Mouse (Mus musculus) liver, adult 2 months (tissue): ENCODE measurements around the gene Ap4s1. TPM values are rescaled to one million over a fixed set of nuclear protein-coding genes. Genes with fewer than 3 reads are reported as not detected.
"Not testable (repeated sequence)": the region's sequence is repeated elsewhere in the genome, so short reads cannot be mapped to it uniquely, and the experiment has no call there.

Experiments
- DNase-seq: peaks from one replicate; pipeline ENCODE4 v3.0.0-alpha.2; 2011; ENCODE audit warnings: low read depth, low spot score; ENCODE audit errors: extremely low read depth
- H3K27ac ChIP-seq: fragments of 200-500 bp; replicated peaks from 2 replicates; pipeline ENCODE4 v1.5.1; 2012; ENCODE audit warnings: low read depth, mild to moderate bottlenecking, control low read depth, inconsistent platforms, low read length; ENCODE audit not compliant: insufficient read depth
- H3K27me3 ChIP-seq: fragments of 200-500 bp; 2 replicates; pipeline ENCODE4 v1.6.1; 2012; ENCODE audit warnings: mild to moderate bottlenecking, moderate library complexity, low read length, inconsistent platforms; ENCODE audit not compliant: control insufficient read depth, insufficient read depth
- H3K36me3 ChIP-seq: fragments of 200-500 bp; 2 replicates; pipeline ENCODE4 v1.6.1; 2012; ENCODE audit warnings: low read length, inconsistent platforms; ENCODE audit not compliant: control insufficient read depth, insufficient read depth
- H3K4me1 ChIP-seq: fragments of 200-500 bp; 2 replicates; pipeline ENCODE4 v1.6.1; 2011; ENCODE audit warnings: low read length; ENCODE audit not compliant: control insufficient read depth, insufficient read depth
- H3K4me3 ChIP-seq: fragments of 200-500 bp; 2 replicates; pipeline ENCODE4 v1.5.1; 2011; ENCODE audit warnings: low read depth, mild to moderate bottlenecking, control low read depth, low read length, moderate library complexity; ENCODE audit not compliant: insufficient read depth
- H3K79me2 ChIP-seq: fragments of 200-500 bp; 2 replicates; pipeline ENCODE4 v1.6.1; 2012; ENCODE audit warnings: inconsistent platforms, mild to moderate bottlenecking, low read length, moderate library complexity; ENCODE audit not compliant: control insufficient read depth, insufficient read depth
- H3K9ac ChIP-seq: fragments of 200-500 bp; 2 replicates; pipeline ENCODE4 v1.6.1; 2012; ENCODE audit warnings: low read depth, mild to moderate bottlenecking, control low read depth, inconsistent platforms, low read length
- CTCF ChIP-seq: fragments of 200-500 bp; IDR thresholded peaks from 2 replicates; pipeline ENCODE4 v1.5.1; 2011; ENCODE audit warnings: low read depth, low read length, control low read depth
- POLR2A ChIP-seq: fragments of 200-500 bp; IDR thresholded peaks from 2 replicates; pipeline ENCODE4 v1.6.1; 2011; ENCODE audit warnings: low read length, control low read depth; ENCODE audit not compliant: insufficient read depth; ENCODE audit errors: extremely low read depth
- WGBS: fragments of 180-500 bp; shearing (Covaris S2); methylation state at CpG from one replicate; pipeline ENCODE4 v1.1.7; 2018; 5-methylcytosine and 5-hydroxymethylcytosine counted together
- polyA plus RNA-seq: library from polyadenylated mRNA; depleted of rRNA; stranded (reverse); fragments of >200 nt; gene quantifications from 2 replicates; pipeline ENCODE4 v1.2.3, GENCODE M21; 2012; rRNA removed
- total RNA-seq: library from RNA; depleted of rRNA; stranded (reverse); fragments of >200 nt; gene quantifications from 2 replicates; pipeline ENCODE4 v1.2.3, GENCODE M21; 2014; rRNA removed

Ap4s1 gene
- total RNA-seq (15.3 and 20.3 TPM in 2 replicates), polyA plus RNA-seq (3.3 and 4.4 TPM in 2 replicates)

GRCm38 (mm10) chr12:51690893-51691844, at the start of gene Ap4s1:
Gene Ap4s1 (plus strand): TSS chr12:51691033.
- peak within 1 kb of the TSS; percentile 97 for H3K4me3 ChIP-seq
- H3K4me1 ChIP-seq = peaks cover 16% of the 10 kb centered on the region
- H3K36me3 ChIP-seq = no peaks in the 10 kb centered on the region
- H3K27me3 ChIP-seq = no peaks in the 10 kb centered on the region
- TF ChIP-seq CTCF (no peak), POLR2A (0 out of 2 replicates have a peak, but pooled peaks have one; percentile 33)
- peak within 1 kb of the TSS; percentile 99 for H3K9ac ChIP-seq
- H3K27ac ChIP-seq = peak within 1 kb of the TSS; percentile 99
- H3K79me2 ChIP-seq = peaks cover 14% of the 10 kb centered on the region; the same call in 1 of the 2 replicates
- under 1% methylated on average over 107 of the region's 108 CpGs for WGBS
- peak; percentile 50 for DNase-seq

DNA sequence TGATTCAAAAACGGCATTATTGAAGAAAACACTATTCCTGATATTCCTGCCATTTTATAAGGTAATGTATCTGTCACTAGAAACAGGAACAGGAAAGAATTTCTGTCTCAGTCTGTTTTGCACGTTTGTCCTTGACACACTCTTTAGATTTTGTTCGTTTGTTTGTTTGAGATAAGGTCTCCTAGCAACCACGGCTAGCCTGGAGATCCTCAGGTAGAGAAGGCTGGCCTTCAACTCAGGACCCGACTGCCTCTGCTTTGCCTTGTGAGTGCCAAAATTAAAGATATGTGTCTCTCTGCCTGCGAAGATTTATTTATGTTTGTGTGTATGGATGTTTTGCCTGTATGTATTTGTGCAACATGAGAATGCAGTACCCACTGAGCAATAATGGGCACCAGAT, 49.0 kb upstream of the Ap4s1 start:
- H3K27me3 ChIP-seq = no peaks in the 10 kb centered on the region
- 12% methylated on average over 6 of the region's 6 CpGs for WGBS

DNA sequence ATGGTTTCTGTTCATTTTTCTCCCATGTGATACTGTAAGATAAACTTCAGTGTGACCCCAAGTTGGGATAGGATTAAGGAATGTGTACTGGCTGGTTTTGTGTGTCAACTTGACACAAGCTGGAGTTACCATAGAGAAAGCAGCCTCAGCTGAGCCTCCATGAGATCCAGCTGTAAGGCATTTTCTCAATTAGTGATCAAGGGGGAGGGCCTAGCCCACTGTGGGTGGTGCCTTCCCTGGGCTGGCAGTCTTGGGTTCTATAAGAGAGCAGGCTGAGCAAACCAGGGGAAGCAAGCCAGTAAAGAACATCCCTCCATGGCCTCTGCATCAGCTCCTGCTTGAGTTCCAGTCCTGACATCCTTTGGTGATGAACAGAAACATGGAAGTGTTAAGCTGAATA, 41.4 kb upstream of the Ap4s1 start:
- H3K27ac ChIP-seq, H3K4me1 ChIP-seq: not testable (repeated sequence)

More for the DNA sequence above, 49.0 kb upstream of the Ap4s1 start:
- no peaks in the 10 kb centered on the region; the same call in 1 of the 2 replicates for H3K79me2 ChIP-seq
- H3K9ac ChIP-seq = no peak overlapping the region
- no peak overlapping the region for H3K27ac ChIP-seq
- TF ChIP-seq CTCF (no peak), POLR2A (no peak)
- H3K36me3 ChIP-seq = peaks cover 5% of the 10 kb centered on the region
- H3K4me3 ChIP-seq = no peak overlapping the region
- peaks cover 5% of the 10 kb centered on the region; the same call in 1 of the 2 replicates for H3K4me1 ChIP-seq
- peak; percentile 79 for DNase-seq

DNA sequence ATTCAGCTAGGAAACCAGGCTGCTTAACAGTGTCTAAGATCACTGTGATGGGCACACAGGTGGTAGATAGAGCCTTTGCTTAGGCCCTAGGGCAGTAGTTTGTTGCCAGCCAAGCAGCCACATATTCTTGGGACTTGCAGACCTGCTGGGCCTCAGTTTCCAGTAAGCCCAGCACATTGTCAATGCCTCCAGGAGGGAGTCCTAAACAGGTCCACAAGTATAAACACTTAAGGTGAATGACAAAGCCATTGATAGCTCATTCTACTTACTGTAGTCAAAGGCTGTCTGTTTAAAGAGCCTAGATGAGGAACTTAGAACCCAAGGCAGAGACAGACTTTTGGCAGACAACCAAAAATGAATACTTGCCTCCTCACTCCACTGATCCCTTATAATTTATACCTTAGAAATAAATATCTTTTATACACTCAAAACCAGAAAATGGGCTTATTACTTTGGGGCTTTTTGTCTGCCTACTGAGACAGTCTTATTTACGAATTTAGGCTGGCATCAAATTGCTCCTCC, 34.8 kb upstream of the Ap4s1 start:
- Histone ChIP-seq H3K79me2 (peaks cover 8% of the 10 kb centered on the region; the same call in 1 of the 2 replicates), H3K36me3 (peaks cover 14% of the 10 kb centered on the region; the same call in 1 of the 2 replicates), H3K4me3 (no peak overlapping the region), H3K27me3 (no peaks in the 10 kb centered on the region), H3K4me1 (no peaks in the 10 kb centered on the region), H3K9ac (no peak overlapping the region), H3K27ac (no peak overlapping the region)
- 81% methylated on average over 1 of the region's 1 CpGs for WGBS
- no peak for DNase-seq
- TF ChIP-seq CTCF (no peak), POLR2A (no peak)

More for the DNA sequence above, 41.4 kb upstream of the Ap4s1 start:
- peaks cover 26% of the 10 kb centered on the region for H3K36me3 ChIP-seq
- H3K4me3 ChIP-seq, H3K9ac ChIP-seq, H3K27me3 ChIP-seq, H3K79me2 ChIP-seq, DNase-seq: not testable (repeated sequence)

DNA sequence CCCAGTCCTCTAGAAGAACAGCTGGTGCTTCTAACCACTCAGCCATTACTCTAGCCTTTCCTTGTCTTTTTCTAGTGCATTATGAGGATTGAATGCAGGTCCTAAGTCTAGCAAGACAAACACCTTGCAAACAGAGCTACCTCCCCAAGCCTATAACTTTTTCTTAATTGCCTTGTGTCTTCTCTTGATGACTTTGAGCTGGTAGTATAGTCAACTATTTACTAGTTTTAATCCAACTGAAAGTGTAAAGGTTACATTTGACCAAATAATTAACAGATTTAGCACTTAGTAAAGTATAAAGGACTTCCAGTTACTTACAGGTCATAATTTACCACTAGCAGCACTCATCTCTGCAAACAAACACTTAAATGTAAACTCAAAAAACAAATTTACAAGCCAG, 27.8 kb upstream of the Ap4s1 start:
- H3K4me3 ChIP-seq = no peak overlapping the region
- TF ChIP-seq CTCF (no peak), POLR2A (no peak)
- H3K36me3 ChIP-seq = no peaks in the 10 kb centered on the region
- peaks cover 15% of the 10 kb centered on the region for H3K4me1 ChIP-seq
- H3K9ac ChIP-seq = no peak overlapping the region
- H3K27me3 ChIP-seq = no peaks in the 10 kb centered on the region
- no peak overlapping the region for H3K27ac ChIP-seq
- peaks cover 20% of the 10 kb centered on the region; the same call in 1 of the 2 replicates for H3K79me2 ChIP-seq
- no peak for DNase-seq
